Mouse (Mus musculus): ENCODE results near the gene Crnkl1.

GRCm38 (mm10) chr2:145934339-145935231 is at the start of gene Crnkl1, which contains the start of gene Cfap61:
- TF ChIP-seq CTCF (IDR thresholded peaks at IDR 0.05; ENCODE audit: borderline replicate concordance, insufficient read depth, low read depth, low read length) = no peak
- peak; percentile 78; the same call in 1 of the 2 replicates for TF ChIP-seq POLR2A (IDR thresholded peaks at IDR 0.05; ENCODE audit: borderline replicate concordance, insufficient read depth, low read length)
